Mouse (Mus musculus): ENCODE measurements around the gene Wnk2.

GRCm38 (mm10) chr13:49027057-49027456, 120.8 kb downstream of the Wnk2 start:
- no peak for TF ChIP-seq CTCF (IDR thresholded peaks at IDR 0.05; ENCODE audit: extremely low read depth, insufficient read depth, low read length)
- TF ChIP-seq POLR2A (IDR thresholded peaks at IDR 0.05; ENCODE audit: extremely low read depth, insufficient read depth, low read length): no peak

Measured in cortical plate, adult 2 months (tissue).